Mouse (Mus musculus) E14TG2a.4 (cell line): ENCODE measurements at regions not wholly inside any gene's neighbourhood (a gene's known extent, or its start where the extent isn't known, plus 50 kb on each side); places are given as distances from the start of the nearest gene placed in this dataset.

Source experiments
- CTCF ChIP-seq: conservative IDR thresholded peaks from 2 replicates; pipeline ENCODE4 v1.5.1; 2014; ENCODE audit warnings: low read length
- NANOG ChIP-seq: IDR thresholded peaks from 2 replicates; pipeline ENCODE4 v1.6.1; 2014; ENCODE audit warnings: borderline replicate concordance, low read length, mixed read lengths
- POU5F1 ChIP-seq: IDR thresholded peaks from 2 replicates; pipeline ENCODE4 v1.6.1; 2014; ENCODE audit warnings: low read length, borderline replicate concordance

GRCm38 (mm10) chr15:27390567-27390966, 75.9 kb upstream of the Ank start:
- TF ChIP-seq CTCF (no peak), POU5F1 (no peak), NANOG (no peak)
